Mouse (Mus musculus) gastrocnemius, postnatal 25 days (tissue): ENCODE results near the gene Enpp3. TPM values are rescaled to one million over a fixed set of nuclear protein-coding genes. Genes with fewer than 3 reads are reported as not detected.

ENCODE experiments used
- DNase-seq: peaks from one replicate; pipeline ENCODE4 v3.0.0; 2022
- total RNA-seq, 2 experiments: library from RNA; stranded (reverse); gene quantifications; 1 replicate in 1 of 2; 2 replicates in 1 of 2; pipeline ENCODE4 v1.2.3; 2021

Gene Enpp3
- total RNA-seq, 2 experiments from 2014 or later: 2.1 to 2.6 TPM

GRCm38 (mm10) chr10:24763257-24763656 is 79.4 kb downstream of the Enpp3 start:
- DNase-seq: no peak

- DNase-seq: no peak
Measured at GRCm38 (mm10) chr10:24758326-24758915, 84.2 kb downstream of the Enpp3 start.

- no peak for DNase-seq
Measured at GRCm38 (mm10) chr10:24754874-24755540, 87.6 kb downstream of the Enpp3 start.

GRCm38 (mm10) chr10:24754251-24754835 is 88.3 kb downstream of the Enpp3 start:
- no peak for DNase-seq

- no peak for DNase-seq
Measured at GRCm38 (mm10) chr10:24753536-24754250, 88.9 kb downstream of the Enpp3 start.

GRCm38 (mm10) chr10:24742950-24743487 is 99.6 kb downstream of the Enpp3 start:
- no peak for DNase-seq

- no peak for DNase-seq
Measured at GRCm38 (mm10) chr10:24741229-24742198, 101.1 kb downstream of the Enpp3 start.

GRCm38 (mm10) chr10:24739171-24739570 is 103.5 kb downstream of the Enpp3 start:
- no peak for DNase-seq

- no peak for DNase-seq
Measured at GRCm38 (mm10) chr10:24738456-24738855, 104.2 kb downstream of the Enpp3 start.

GRCm38 (mm10) chr10:24735027-24735777 is 107.4 kb downstream of the Enpp3 start:
- no peak for DNase-seq

GRCm38 (mm10) chr10:24727478-24727877 is 115.1 kb downstream of the Enpp3 start:
- no peak for DNase-seq

GRCm38 (mm10) chr10:24725197-24725596 is 117.4 kb downstream of the Enpp3 start:
- DNase-seq: no peak

Other genes with a start within 250 kb of the Enpp3 start
- gene Ccn2, start 247.4 kb downstream of the Enpp3 start, total RNA-seq: 10 to 100 TPM; 13.2 to 28.1 TPM
- 1 to 10 TPM; 3.4 to 4.9 TPM for gene Enpp1, start 130.7 kb downstream of the Enpp3 start, total RNA-seq
- 10 to 100 TPM in 1 of 2 experiments, 1 to 10 TPM in 1; 8.7 to 11.4 TPM for gene Med23, start 27.2 kb upstream of the Enpp3 start, total RNA-seq
- under 1 TPM in 1 of 2 experiments, not detected in 1; 0.18 TPM for gene Arg1, start 84.7 kb upstream of the Enpp3 start, total RNA-seq